Mouse (Mus musculus) hindbrain, embryonic 11.5 days (tissue): ENCODE results near the gene 1700010B08Rik. TPM values are rescaled to one million over a fixed set of nuclear protein-coding genes. Genes with fewer than 3 reads are reported as not detected.

Source experiments
- ATAC-seq: fragments of 200-750 bp; cut with Nextera tagmentation; 2 replicates; pipeline ENCODE4 v1.8.0; 2017; ENCODE audit warnings: mild to moderate bottlenecking, moderate TSS enrichment, moderate library complexity; ENCODE audit not compliant: low FRiP score
- DNase-seq: peaks from one replicate; pipeline ENCODE4 v3.0.0-alpha.2; 2015; ENCODE audit warnings: low spot score
- H3K27ac ChIP-seq: fragments of 300-500 bp; sonication (generic); 2 replicates; pipeline ENCODE4 v1.5.1; 2014; ENCODE audit warnings: mild to moderate bottlenecking, low read depth, low read length
- H3K27me3 ChIP-seq: fragments of 300-500 bp; sonication (generic); 2 replicates; pipeline ENCODE4 v1.6.1; 2014; ENCODE audit warnings: mild to moderate bottlenecking, low read length, moderate library complexity, mixed read lengths; ENCODE audit not compliant: control insufficient read depth, insufficient read depth
- H3K36me3 ChIP-seq: fragments of 300-500 bp; sonication (generic); 2 replicates; pipeline ENCODE4 v1.6.1; 2014; ENCODE audit warnings: mild to moderate bottlenecking, low read length, moderate library complexity, mixed read lengths; ENCODE audit not compliant: control insufficient read depth, insufficient read depth
- H3K4me1 ChIP-seq: fragments of 300-500 bp; sonication (generic); replicated peaks from 2 replicates; pipeline ENCODE4 v1.6.1; 2014; ENCODE audit warnings: low read length, mixed read lengths; ENCODE audit not compliant: control insufficient read depth, insufficient read depth
- H3K4me2 ChIP-seq: fragments of 300-500 bp; sonication (generic); replicated peaks from 2 replicates; pipeline ENCODE4 v1.6.1; 2014; ENCODE audit warnings: mild to moderate bottlenecking, low read depth, low read length
- H3K4me3 ChIP-seq: fragments of 300-500 bp; sonication (generic); 2 replicates; pipeline ENCODE4 v1.5.1; 2014; ENCODE audit warnings: low read depth, low read length
- H3K9ac ChIP-seq: fragments of 300-500 bp; sonication (generic); 2 replicates; pipeline ENCODE4 v1.6.1; 2014; ENCODE audit warnings: low read depth, low read length
- H3K9me3 ChIP-seq: fragments of 300-500 bp; sonication (generic); 2 replicates; pipeline ENCODE4 v1.6.1; 2016; ENCODE audit warnings: low read length; ENCODE audit not compliant: control insufficient read depth
- WGBS: fragments of 180-500 bp; shearing (Covaris S2); extraction: QIAGEN DNeasy Blood & Tissue Kit; methylation state at CpG from one replicate; pipeline ENCODE4 v1.1.7; 2014; 5-methylcytosine and 5-hydroxymethylcytosine counted together
- polyA plus RNA-seq: library from polyadenylated mRNA; unstranded; fragments of >200 nt; fragmentation: Nextera tagmentation; extraction: Ambion mirVana; gene quantifications from 2 replicates; pipeline ENCODE4 v1.2.1, GENCODE M21; 2014

1700010B08Rik gene
- polyA plus RNA-seq, 1 experiment from 2014 or later: not detected

DNA sequence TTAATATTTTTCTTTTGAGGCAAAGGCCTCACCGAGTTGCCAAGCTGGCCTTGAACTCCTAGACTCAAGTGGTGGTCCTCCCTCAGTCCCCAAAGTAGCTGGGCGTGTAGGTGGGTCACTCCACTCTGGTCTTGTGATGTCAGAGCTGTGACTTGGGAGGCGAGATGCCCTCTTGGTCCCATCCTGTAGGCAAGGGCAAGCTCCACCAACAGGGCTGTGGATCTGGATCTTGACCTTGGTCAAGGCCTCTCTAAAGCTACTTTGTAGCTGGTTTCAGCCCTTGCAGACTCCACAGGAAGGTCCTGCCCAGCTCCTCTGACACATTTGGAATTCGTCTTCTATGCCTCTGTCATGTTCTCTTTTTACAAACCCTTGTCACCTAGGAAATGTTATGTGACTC lies 6.6 kb downstream of the 1700010B08Rik start:
- H3K9me3 ChIP-seq: no peaks in the 10 kb centered on the region
- H3K4me2 ChIP-seq: no peak overlapping the region
- H3K9ac ChIP-seq: no peak overlapping the region
- WGBS: 82% methylated on average over 4 of the region's 4 CpGs
- ATAC-seq (no peak), DNase-seq (no peak)
- H3K36me3 ChIP-seq: no peaks in the 10 kb centered on the region
- H3K4me3 ChIP-seq: no peak overlapping the region
- H3K27me3 ChIP-seq: no peaks in the 10 kb centered on the region
- no peak overlapping the region for H3K27ac ChIP-seq
- no peaks in the 10 kb centered on the region; the same call in 1 of the 2 replicates for H3K4me1 ChIP-seq

DNA sequence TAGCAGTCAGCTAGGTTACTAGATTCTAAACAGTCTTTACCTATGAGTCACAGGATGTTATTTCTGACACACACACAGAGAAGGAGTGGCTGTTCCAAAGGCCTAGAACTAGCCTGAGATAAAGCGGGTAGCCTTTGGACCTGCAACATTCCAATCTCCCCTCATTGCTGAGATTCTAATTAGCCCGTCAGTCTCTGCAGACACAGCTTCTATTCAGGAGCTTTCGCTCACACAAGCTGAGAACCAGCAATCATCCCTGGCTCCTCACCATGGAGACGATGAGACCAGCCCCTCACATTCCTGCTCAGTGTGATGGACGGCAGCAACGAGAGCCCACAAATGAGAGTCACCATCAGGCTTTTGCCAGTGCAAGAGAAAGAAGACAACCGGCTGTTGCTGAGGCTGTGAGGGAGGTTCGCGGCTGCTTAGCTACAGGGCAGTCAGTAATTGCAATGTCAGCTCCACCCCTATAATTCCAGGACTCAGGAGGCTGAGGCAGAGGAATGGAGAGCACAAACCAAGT lies 11.3 kb downstream of the 1700010B08Rik start:
- DNase-seq (peak; percentile 77), ATAC-seq (peak; percentile 90)
- Histone ChIP-seq H3K4me1 (peaks cover 5% of the 10 kb centered on the region; the same call in 1 of the 2 replicates), H3K4me2 (no peak overlapping the region), H3K9me3 (no peaks in the 10 kb centered on the region), H3K36me3 (no peaks in the 10 kb centered on the region), H3K27me3 (no peaks in the 10 kb centered on the region), H3K4me3 (no peak overlapping the region), H3K9ac (no peak overlapping the region), H3K27ac (peak overlapping the region; percentile 18)
- WGBS: 6% methylated on average over 9 of the region's 9 CpGs

DNA sequence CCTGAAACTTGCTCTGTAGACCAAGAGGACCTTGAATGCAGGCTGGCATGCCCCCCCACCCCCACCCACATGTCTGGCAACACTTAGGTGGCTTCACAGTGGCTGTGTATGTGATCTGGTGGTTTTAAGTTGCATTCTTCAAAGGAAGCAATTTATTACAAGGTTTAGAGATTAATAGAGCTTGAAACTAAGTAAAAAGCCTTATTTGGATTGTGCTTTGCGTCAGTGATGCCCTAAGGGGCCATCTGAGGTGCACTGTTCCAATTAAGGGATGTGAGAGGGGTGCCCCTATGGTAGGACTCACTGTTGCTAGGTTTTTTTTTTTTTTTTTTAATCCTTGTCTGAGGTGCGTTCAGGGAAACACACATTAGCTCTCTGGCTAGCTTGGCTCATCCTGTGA lies 15.2 kb downstream of the 1700010B08Rik start:
- no peaks in the 10 kb centered on the region for H3K27me3 ChIP-seq
- H3K36me3 ChIP-seq: no peaks in the 10 kb centered on the region
- no peak overlapping the region for H3K9ac ChIP-seq
- no peak for ATAC-seq
- H3K4me3 ChIP-seq: no peak overlapping the region
- no peak for DNase-seq
- H3K4me1 ChIP-seq: peaks cover 5% of the 10 kb centered on the region
- H3K9me3 ChIP-seq: no peaks in the 10 kb centered on the region
- no peak overlapping the region for H3K27ac ChIP-seq
- 82% methylated on average over 2 of the region's 2 CpGs for WGBS
- H3K4me2 ChIP-seq: no peak overlapping the region

DNA sequence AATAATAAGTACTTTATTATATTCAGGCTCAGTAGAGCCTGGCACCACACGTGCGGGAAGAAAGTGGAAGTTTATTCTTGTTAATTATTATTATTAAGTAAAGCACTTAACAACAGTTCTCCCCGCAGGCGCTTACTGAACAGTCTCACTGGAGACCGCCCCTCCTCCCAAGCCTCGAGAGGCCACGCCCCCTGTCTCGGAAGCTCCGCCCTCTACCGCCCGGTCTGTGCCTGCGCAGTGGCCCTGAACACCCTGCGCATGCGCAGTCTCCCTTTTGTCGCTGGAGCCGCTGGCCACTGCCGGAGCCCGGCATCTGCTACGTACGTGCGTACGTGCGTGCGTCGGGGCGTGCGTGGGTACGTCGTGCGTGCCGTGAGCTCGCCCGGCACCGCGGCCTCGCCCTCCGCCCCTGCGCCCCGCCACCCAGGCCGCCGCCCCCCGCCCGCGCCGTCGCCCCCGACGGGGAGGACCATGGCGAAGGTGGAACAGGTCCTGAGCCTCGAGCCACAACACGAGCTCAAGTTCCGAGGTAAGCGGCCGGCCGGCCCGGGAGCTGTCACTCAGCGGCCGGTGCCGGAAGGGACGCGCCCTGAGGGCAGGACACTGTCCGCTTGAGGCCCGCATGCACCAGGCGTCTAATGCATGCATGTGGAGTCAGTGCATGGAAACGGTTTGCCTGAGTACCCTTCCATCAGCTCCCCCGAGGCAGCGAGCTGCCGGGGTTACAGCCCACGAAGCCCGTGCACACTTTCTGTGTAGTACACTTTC lies 18.2 kb downstream of the 1700010B08Rik start, which contains the start of gene Vapb:
TSS of gene Vapb (plus strand) at position 290 of the 768 bp plus-strand sequence.
- peak within 1 kb of the TSS; percentile 74 for H3K4me2 ChIP-seq

DNA sequence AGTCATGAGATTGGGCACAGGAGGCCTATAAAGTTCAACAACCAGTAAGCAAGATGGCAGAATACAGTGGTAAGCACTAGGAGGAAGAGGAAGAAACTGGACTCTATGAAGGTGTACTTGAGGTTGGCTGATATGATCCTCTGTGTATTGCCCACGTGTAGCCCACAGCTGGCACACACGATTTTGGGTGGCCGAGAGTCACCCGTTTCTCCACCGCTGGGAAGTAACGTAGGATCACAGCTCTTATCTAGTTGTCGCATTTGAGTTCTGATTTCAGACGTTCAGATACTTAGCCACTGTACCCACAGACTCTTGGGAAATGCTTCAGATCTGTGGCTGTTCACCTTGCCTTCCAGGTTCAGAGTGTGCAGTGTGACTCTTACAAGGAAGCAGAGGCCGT lies 19.0 kb downstream of the 1700010B08Rik start:
- Histone ChIP-seq H3K27me3 (no peaks in the 10 kb centered on the region), H3K4me1 (no peaks in the 10 kb centered on the region; the same call in none of the 2 replicates), H3K4me3 (peak overlapping the region; percentile 82), H3K9ac (peak overlapping the region; percentile 77; the same call in 1 of the 2 replicates), H3K4me2 (peak overlapping the region; percentile 74), H3K9me3 (no peaks in the 10 kb centered on the region), H3K27ac (no peak overlapping the region), H3K36me3 (no peaks in the 10 kb centered on the region)
- ATAC-seq (no peak), DNase-seq (no peak)
- whole genome bisulfite sequencing: 86% methylated on average over 9 of the region's 9 CpGs

More for the DNA sequence above, 18.2 kb downstream of the 1700010B08Rik start, which contains the start of gene Vapb:
- Histone ChIP-seq H3K4me1 (no peaks in the 10 kb centered on the region; the same call in none of the 2 replicates), H3K9me3 (no peaks in the 10 kb centered on the region), H3K27me3 (no peaks in the 10 kb centered on the region), H3K4me3 (peak within 1 kb of the TSS; percentile 82), H3K36me3 (no peaks in the 10 kb centered on the region), H3K27ac (0 out of 2 replicates have a peak within 1 kb of the TSS, but pooled peaks have one; percentile 24), H3K9ac (peak within 1 kb of the TSS; percentile 77)
- peak; percentile 97 for ATAC-seq
- peak; percentile 100 for DNase-seq
- WGBS: 2% methylated on average over 70 of the region's 70 CpGs

DNA sequence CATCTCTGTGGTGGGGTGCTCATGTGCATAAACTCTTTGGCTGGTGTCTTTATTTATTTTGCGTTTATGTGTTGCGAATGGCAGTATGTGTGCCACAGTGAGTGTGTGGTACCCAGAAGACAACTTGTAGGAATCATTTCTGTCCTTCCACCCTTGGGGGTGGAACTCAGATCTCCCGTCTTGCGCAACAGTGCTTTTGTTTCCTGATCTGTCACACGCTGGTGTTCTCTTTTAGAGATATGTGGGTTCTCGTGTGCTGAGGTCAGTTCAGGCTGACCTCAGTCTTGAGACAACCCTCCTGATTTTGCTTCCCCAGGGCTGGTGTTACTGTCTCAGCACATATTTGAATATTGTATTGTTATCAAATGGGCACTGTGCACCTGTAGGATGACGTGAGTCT lies 19.9 kb downstream of the 1700010B08Rik start:
- no peak for ATAC-seq

DNA sequence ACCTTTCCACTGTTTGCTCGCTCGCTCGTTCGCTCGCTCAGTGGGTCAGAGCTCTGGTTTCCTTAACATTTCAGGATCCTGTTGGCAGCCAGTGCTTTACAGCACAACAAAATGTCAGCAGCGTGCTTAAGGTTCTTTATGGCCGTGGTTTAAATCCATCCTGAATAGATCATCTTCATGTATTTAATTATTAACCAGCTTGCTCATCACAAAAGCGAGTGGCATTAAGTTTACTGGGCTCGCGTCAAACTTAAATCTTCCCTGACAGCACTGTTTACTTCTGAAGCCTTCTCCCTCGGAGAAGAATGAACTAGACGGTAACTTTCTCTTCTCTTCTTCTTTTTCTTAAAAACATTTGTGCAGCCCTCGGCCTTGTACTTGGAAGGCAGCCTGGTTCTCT lies 22.9 kb downstream of the 1700010B08Rik start:
- DNase-seq (no peak), ATAC-seq (no peak)
- Histone ChIP-seq H3K36me3 (no peaks in the 10 kb centered on the region), H3K4me1 (no peaks in the 10 kb centered on the region; the same call in none of the 2 replicates), H3K9ac (no peak overlapping the region), H3K9me3 (no peaks in the 10 kb centered on the region), H3K27ac (no peak overlapping the region), H3K4me2 (no peak overlapping the region), H3K27me3 (no peaks in the 10 kb centered on the region), H3K4me3 (no peak overlapping the region)
- 73% methylated on average over 13 of the region's 13 CpGs for WGBS

More for the DNA sequence above, 19.9 kb downstream of the 1700010B08Rik start:
- no peak overlapping the region for H3K4me2 ChIP-seq
- no peak for DNase-seq
- no peaks in the 10 kb centered on the region for H3K9me3 ChIP-seq
- no peaks in the 10 kb centered on the region; the same call in none of the 2 replicates for H3K4me1 ChIP-seq
- WGBS: 95% methylated on average over 7 of the region's 7 CpGs
- no peaks in the 10 kb centered on the region for H3K27me3 ChIP-seq
- no peak overlapping the region for H3K27ac ChIP-seq
- no peak overlapping the region for H3K4me3 ChIP-seq
- no peaks in the 10 kb centered on the region for H3K36me3 ChIP-seq
- no peak overlapping the region for H3K9ac ChIP-seq

DNA sequence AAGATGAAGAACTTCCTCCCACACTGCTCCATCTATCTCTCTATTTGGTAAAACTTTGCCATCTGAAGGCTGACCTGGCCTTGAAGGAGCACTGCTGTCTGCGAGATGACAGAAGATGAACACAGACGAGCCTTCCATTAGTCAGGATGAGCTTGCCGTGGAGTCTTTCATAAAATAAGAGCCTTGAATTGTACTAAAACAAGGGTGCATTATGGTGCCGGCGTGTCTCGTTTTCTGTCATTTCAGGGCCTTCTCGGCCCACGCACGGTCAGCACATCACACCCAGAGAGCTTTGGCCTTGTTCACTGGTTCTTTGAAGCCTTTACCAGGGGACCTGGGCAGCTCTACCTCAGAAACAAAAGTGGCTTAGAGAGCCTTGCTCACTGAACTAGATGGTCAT lies 23.5 kb downstream of the 1700010B08Rik start:
- DNase-seq: no peak

More for the DNA sequence above, 23.5 kb downstream of the 1700010B08Rik start:
- no peak overlapping the region for H3K9ac ChIP-seq
- whole genome bisulfite sequencing: 87% methylated on average over 9 of the region's 9 CpGs
- H3K27ac ChIP-seq: no peak overlapping the region
- H3K4me2 ChIP-seq: no peak overlapping the region
- no peak overlapping the region for H3K4me3 ChIP-seq
- no peaks in the 10 kb centered on the region for H3K36me3 ChIP-seq
- ATAC-seq: no peak
- no peaks in the 10 kb centered on the region; the same call in none of the 2 replicates for H3K4me1 ChIP-seq
- H3K27me3 ChIP-seq: no peaks in the 10 kb centered on the region
- no peaks in the 10 kb centered on the region for H3K9me3 ChIP-seq
